Mouse (Mus musculus): ENCODE measurements around the gene Wbp4.
A peak's percentile ranks its signal among the peaks of the same experiment; 100 is the strongest.
"Not testable (repeated sequence)": the region's sequence is repeated elsewhere in the genome, so short reads cannot be mapped to it uniquely, and the experiment has no call there.

Gene Wbp4

GRCm38 (mm10) chr14:79481339-79482151, at the start of gene Wbp4:
Gene Wbp4 (minus strand): TSS chr14:79481520.
- peak; percentile 96 for DNase-seq (ENCODE audit: low spot score)

DNA sequence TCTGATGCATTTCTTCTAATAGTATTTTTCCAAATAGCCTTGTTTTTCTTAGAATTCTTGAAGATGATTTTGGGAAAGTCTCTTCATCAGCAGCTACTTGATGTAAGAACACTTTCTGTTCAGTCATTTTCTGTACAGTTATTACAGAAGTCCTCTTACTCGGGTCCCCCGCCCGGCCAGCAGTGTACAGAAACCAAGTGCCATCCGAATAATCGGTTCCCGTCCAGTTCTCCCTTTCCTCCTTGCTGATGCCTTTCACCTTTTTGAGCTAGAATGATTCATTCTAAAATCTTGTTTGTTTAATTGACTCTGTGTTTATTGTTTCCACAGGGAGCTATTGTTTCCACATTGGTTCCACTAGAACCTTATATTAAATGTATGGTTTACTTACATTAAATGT, 49.4 kb upstream of the Wbp4 start:
- no peak for DNase-seq (ENCODE audit: low spot score)

- no peak for DNase-seq (ENCODE audit: low spot score)
These were observed 48.5 kb upstream of the Wbp4 start for GRCm38 (mm10) chr14:79529581-79530554.

GRCm38 (mm10) chr14:79527704-79528103, 46.4 kb upstream of the Wbp4 start:
- DNase-seq (ENCODE audit: low spot score), result peak; percentile 22

DNA sequence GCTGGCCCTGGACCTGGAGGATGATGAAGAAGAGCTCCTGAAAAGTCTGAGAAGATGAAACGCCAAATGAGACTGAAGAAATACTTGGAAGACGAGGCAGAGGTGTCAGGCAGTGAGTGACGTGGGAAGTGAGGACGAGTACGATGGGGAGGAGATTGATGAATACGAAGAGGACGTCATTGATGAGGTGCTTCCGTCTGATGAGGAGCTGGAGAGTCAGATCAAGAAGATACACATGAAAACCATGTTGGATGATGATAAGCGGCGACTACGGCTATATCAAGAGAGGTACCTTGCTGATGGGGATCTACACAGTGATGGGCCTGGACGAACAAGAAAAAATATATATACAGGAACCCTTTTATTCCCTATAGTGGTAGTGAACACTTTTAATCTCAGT, 44.8 kb upstream of the Wbp4 start:
- not testable (repeated sequence) for DNase-seq (ENCODE audit: low spot score)

DNA sequence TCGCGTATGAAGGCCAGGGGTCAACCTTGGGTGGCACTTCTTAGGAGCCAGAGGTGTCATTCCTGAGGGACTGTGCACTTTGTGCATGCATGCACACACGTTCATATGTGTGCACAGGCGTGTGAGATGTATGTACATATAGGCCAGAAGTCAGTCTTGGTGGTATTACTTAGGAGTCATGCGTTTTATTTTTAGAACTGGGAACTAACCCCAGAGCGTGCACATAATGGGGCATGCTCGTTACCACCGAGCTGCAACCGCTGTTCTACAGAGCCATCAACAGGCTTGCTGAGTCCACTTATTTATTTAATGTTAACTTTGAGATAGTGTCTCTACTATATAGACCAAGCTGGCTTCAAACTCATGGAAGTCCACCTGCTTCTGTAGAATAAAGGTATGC, 41.1 kb upstream of the Wbp4 start:
- DNase-seq (ENCODE audit: low spot score), result no peak

DNA sequence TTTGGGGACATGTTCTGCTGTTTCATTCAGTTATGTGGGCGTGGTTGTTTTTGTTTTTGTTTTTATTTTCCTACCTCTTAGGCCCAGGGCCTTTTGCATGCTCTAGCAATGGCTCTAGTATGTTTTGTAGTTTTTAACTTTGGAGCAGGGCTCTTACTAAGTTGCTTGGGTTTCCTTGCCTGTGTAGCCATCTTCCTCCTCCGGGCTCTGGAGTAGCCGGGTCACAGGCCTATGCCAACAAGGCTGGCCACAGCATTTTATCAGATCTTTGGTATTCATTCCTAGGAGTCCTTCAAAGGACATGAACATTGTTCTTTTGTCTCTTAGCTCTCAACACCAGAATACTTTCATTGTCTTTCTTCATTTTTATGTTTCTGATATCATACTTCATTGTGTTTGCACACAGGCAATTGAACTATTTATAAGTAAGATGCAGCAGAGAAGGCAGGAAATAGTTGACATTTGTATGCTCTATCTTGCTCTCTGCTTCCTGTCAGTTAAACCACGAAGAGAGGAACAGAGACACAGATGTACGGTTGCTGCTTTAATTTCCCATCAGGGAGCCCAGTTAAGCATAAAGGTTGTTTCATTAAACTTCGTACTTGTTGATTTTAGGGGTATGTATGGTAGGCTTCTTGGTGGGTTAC, 40.3 kb upstream of the Wbp4 start:
- DNase-seq (ENCODE audit: low spot score), result no peak

GRCm38 (mm10) chr14:79521056-79521455, 39.7 kb upstream of the Wbp4 start:
- no peak for DNase-seq (ENCODE audit: low spot score)

DNA sequence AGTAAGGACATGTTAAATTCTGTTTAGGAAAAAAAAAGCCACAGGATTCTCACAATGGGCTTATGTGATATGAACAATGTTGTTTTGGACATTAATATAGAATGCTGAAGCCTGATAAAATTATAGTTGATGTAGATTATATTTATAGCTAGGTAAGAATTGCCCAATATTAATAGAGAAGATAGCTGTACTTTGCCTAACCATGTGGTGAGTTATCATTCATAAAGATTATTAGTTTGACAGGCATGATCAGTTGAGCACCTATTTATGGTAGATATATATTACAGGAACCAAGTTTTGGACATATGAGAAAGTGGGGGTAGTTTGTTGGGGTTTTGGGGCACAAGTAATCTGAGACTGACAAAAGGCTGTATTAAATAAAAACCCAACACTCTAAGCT, 39.3 kb upstream of the Wbp4 start:
- DNase-seq (ENCODE audit: low spot score), result no peak

DNA sequence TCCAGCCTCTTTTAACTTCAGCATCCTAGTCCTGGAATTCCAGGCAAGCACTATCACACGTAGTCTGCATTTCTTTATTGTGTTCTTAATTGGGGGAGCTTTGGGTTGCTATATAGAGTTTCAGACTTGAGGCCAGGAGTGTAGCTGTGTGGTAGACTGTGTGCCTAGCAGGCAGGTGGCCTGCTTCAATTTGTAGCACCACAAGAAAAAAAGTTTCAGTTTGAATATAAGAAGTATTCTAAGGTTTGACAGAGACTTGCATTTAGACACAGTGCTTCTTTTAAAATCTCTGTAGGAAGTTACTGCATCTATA, 38.3 kb upstream of the Wbp4 start:
- DNase-seq (ENCODE audit: low spot score), result no peak

- DNase-seq (ENCODE audit: low spot score), result no peak
These were observed 37.7 kb upstream of the Wbp4 start for GRCm38 (mm10) chr14:79518761-79519662.

- no peak for DNase-seq (ENCODE audit: low spot score)
These were observed 36.8 kb upstream of the Wbp4 start for GRCm38 (mm10) chr14:79518123-79518522.

DNA sequence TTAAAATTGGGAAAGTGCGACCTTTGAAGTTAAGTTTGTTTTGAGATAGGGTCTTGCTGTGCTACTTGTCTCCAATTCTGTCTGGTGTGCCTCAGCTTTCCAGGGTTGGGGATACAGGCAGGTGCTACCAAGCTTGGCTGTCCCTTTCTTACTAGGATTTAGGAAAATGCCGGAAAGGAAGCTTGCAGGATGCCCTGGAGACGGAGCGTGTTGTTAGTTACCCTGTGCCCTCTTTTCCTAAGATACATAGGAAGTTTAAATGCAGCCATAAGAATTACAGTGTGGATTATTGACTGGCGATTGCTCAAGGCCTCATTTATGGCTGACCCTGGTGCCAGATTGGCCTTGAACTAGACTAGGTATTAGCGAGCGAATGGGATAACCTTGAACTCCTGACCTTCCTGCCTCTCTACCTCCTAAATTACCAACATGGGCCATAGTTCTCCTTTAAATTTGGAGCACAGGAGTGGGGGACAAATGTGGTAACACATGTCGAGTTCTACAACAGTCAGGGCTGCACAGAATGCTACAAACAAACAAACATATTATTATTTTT, 35.9 kb upstream of the Wbp4 start:
- no peak for DNase-seq (ENCODE audit: low spot score)

GRCm38 (mm10) chr14:79516751-79517150, 35.4 kb upstream of the Wbp4 start:
- DNase-seq (ENCODE audit: low spot score), result no peak

DNA sequence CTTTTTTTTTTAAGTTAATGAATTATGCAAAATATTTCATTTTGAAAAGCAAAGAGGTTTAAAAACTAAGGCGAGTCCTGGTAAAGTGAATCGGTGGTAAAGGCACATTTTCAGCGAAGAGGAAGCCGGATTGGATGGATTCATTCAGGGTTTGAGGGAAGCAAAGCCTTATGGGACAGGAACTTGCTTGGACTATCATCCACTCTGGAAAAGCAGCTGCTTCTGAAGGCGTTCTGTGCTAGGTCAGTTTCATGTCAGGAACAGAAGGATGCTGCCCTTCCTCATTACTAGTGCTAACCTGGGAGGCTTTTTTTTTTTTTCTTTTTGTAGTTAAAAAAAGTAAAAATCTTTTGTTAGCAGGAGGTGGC, 34.9 kb upstream of the Wbp4 start:
- DNase-seq (ENCODE audit: low spot score), result no peak

DNA sequence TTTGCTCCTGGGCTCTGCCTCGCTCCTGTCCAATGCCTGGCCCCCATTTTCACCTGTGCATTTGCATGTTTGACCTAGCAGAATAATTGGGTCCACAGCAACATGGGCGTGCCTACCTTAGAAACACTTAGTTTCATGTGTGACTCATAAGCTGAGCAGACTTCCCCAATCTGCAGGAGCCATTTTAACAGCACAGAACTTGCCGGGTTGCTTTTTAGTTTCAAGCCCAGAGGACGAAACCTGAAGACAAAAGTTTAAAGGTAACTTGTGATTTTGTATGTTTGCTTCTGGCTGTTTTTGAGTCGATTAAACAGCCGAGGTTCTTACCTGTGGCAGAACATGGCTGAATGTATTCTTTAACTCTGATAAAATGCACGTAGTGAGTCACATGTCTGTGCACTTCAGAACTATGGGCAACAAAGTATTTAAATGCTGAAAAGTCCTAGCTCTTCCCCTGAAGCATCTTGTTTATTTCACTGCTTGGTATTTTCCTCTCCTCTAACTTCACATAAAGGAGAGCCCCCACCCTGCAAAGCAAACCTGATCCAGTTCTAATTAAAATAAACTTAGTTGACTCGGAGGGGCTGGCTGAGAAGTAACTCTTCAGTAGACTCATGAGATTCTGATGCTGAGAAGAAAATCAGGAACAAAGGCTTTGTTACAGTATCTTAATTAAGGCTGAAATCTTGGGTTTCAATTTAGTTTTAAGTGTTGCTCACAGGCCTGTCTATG, 34.4 kb upstream of the Wbp4 start:
- DNase-seq (ENCODE audit: low spot score), result no peak

DNA sequence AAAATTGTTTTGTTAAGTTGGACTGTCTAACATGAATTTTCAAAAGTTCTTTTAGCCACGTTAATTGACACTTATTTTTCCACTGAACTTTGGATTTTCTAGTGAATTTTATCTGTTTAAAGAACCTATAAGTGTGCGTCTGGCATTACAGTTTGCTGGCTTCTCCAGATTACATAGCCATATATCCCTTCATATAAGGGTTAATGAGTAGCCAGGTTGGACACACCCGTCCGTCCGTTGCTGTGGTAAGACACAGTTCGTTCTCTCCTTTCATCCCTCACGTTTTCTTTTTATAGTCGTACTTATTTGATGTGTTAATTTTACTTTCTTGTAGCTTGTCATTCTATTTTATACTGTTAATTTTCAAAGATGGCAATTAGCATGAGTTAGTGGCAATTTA, 33.8 kb upstream of the Wbp4 start:
- DNase-seq (ENCODE audit: low spot score), result no peak

DNA sequence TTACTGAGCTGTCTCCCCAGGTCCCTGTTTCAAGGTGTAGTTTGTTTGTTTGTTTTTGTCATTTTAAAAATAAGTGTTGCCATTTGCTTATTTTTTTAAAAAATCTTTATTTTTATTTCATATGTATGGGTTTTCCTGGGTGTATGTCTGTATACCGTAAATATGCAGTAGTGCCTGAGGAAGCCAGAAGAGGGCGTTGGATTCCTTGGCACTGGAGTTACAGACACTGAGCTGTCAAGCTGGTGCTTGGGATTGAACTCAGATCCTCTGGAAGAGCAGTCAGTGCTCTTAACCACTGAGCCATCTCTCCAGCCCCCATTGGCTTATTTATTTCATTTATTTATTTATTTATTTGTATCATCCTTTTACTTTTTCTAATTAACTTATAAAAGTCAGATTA, 32.6 kb upstream of the Wbp4 start:
- no peak for DNase-seq (ENCODE audit: low spot score)

DNA sequence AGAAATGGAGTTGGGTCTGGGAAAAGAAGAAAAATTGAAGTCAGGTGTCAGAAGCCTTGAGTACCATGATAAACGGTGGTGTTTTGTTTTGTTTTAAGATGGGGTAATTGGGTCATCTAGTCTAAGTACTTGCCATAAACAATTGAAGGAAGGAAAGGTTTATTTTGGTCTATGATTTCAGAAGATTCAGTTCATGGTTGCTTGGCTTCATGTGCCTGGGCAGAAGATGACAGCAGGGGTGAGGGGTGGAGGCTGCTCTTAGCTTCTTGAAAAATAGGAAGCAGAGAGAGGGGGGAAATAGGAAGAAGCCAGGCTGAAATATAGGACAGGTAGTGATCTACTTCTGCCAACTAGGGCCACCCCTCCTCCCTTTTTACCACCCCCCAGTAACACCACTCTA, 30.2 kb upstream of the Wbp4 start:
- no peak for DNase-seq (ENCODE audit: low spot score)

DNA sequence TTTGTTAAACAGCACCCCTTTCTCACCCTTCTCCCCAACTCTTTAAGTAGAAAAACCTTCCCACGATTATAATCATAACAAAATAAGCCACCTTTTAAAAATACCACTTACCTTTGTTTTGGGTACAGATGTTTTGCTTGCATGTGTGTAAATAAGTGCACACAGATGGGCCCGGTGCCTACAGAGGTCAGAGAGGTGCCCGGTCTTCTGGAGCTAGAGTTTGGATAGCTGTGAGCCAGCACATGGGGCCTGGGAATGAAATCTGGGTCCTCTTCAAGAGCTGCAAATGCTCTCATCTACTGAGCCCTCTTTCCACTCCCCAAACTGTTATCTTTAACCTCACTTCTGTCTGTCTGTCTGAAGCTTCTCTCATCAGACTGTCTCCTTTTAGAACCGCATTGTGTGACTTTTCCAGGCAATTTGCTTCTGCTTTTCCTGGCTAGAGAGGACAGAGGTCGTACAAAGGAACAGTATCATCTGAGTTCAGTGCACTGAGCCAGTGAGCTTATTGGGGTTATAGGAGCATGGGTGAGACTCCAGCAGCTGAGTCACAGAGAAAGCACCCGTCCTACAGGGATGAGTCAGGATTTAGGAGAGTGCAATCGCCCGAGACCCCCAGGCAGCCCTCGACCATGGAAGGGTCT, 27.5 kb upstream of the Wbp4 start:
- DNase-seq (ENCODE audit: low spot score), result no peak

Data from embryo, embryonic 10.5 days (tissue).